Mouse (Mus musculus): Measurements from ENCODE around the gene Alcam. TPM values are rescaled to one million over a fixed set of nuclear protein-coding genes. Genes with fewer than 3 reads are reported as not detected.

Alcam gene
- polyA plus RNA-seq, 1 experiment from 2014 or later: 32.8 TPM

DNA sequence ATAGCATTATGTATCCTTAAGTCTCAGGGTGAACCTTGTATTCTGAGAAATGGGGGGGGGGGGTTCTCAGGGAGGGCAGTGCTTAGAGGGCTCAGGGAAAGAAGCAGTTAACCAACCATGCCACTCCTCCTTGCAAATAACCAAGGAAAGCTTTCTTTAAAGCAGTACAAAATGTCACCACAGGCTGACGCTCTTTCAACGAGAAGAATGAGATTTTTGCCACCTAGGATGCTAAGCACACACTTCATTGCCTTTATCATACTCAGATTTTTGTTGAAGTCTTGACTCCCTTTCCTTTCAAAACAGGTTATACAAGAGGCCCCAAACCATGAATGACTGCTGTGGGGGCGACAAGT is 4.0 kb downstream of the Alcam start:
- peak overlapping the region; percentile 55 for H3K9ac ChIP-seq (ENCODE audit: low read depth, low read length)
- H3K36me3 ChIP-seq (ENCODE audit: control insufficient read depth, insufficient read depth, low read length): no peaks in the 10 kb centered on the region
- H3K9me3 ChIP-seq (ENCODE audit: control insufficient read depth, low read length): no peaks in the 10 kb centered on the region
- H3K27me3 ChIP-seq (replicated peaks; ENCODE audit: control insufficient read depth, insufficient read depth, low read length): peaks cover 34% of the 10 kb centered on the region
- peak overlapping the region; percentile 66 for H3K4me3 ChIP-seq (ENCODE audit: low read depth, low read length)
- H3K4me1 ChIP-seq (replicated peaks; ENCODE audit: control insufficient read depth, insufficient read depth, low read length): no peaks in the 10 kb centered on the region; the same call in 1 of the 2 replicates
- ATAC-seq (replicated peaks; ENCODE audit: low FRiP score) (no peak), DNase-seq (ENCODE audit: low spot score) (no peak)
- no peak overlapping the region for H3K27ac ChIP-seq (ENCODE audit: low read depth, low read length)
- WGBS: 6% methylated on average over 3 of the region's 3 CpGs
- H3K4me2 ChIP-seq: peak overlapping the region; percentile 83

DNA sequence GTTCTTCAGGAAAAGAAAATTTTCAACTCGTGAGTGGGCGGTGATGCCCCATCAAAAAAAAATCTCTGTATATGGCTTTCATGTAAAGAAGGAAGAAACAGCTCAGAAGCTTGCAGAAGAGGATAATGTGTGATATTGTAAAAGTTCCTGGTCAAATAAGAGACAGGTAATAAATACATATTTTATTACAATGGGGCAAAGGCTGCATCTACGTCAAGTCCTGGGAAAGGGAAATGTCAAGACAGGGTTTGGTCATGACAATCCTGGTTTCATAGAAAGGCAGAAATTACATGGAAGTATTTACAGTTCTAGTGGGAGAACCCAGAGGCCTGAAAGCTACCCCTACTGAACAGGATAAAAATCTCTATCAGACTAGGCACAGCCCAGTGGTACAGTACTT is 7.9 kb downstream of the Alcam start:
- Histone ChIP-seq H3K36me3 (ENCODE audit: control insufficient read depth, insufficient read depth, low read length) (no peaks in the 10 kb centered on the region), H3K4me2 (no peak overlapping the region), H3K4me1 (replicated peaks; ENCODE audit: control insufficient read depth, insufficient read depth, low read length) (no peaks in the 10 kb centered on the region), H3K4me3 (ENCODE audit: low read depth, low read length) (no peak overlapping the region), H3K27me3 (replicated peaks; ENCODE audit: control insufficient read depth, insufficient read depth, low read length) (peaks cover 12% of the 10 kb centered on the region), H3K9ac (ENCODE audit: low read depth, low read length) (no peak overlapping the region), H3K9me3 (ENCODE audit: control insufficient read depth, low read length) (no peaks in the 10 kb centered on the region), H3K27ac (ENCODE audit: low read depth, low read length) (no peak overlapping the region)
- ATAC-seq (replicated peaks; ENCODE audit: low FRiP score) (no peak), DNase-seq (ENCODE audit: low spot score) (no peak)
- 94% methylated on average over 3 of the region's 3 CpGs for WGBS

DNA sequence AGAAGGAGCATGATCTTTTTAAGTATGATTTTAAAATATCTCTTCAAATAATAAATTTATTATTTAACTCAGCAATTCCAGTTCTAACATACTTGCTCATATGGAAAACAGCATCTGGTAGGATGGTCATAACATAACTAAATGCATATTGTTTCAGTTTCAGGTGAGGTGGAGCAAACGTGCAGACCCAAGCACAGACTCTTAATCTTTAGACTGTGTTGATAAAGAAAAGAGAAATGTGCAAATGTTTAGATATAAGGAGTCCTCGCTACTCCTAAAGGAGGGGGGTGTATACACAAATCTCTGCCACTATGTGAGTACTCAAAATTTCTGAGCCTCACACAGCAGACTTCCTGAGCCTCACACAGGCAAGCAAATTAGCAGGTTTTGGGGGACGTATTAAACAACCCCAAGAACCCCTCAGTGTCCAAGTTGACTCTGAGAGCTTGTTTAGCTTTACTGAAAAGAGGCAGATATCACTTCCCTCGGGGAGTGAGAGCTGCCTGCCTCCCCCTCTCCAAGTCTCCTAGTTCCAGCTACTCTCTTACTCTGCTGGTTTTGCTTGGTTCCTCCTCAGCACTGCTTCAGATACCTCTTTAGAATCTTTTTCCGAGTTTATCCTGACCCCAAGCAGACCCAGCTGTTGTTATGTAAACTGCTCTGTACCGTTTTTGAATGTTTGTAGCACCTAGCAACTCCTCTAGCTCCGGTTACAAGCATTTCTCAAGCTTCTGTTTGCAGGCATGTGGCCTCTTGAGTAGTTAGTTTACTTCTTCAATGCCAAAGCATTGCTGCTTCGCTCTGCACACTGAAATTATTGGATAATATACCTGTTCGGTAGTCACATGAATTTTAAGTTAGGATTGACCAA is 10.0 kb downstream of the Alcam start:
- WGBS: 45% methylated on average over 9 of the region's 9 CpGs
- Histone ChIP-seq H3K9ac (ENCODE audit: low read depth, low read length) (no peak overlapping the region), H3K4me1 (replicated peaks; ENCODE audit: control insufficient read depth, insufficient read depth, low read length) (no peaks in the 10 kb centered on the region), H3K27ac (ENCODE audit: low read depth, low read length) (no peak overlapping the region), H3K27me3 (replicated peaks; ENCODE audit: control insufficient read depth, insufficient read depth, low read length) (no peaks in the 10 kb centered on the region), H3K4me2 (no peak overlapping the region), H3K36me3 (ENCODE audit: control insufficient read depth, insufficient read depth, low read length) (no peaks in the 10 kb centered on the region), H3K4me3 (ENCODE audit: low read depth, low read length) (no peak overlapping the region), H3K9me3 (ENCODE audit: control insufficient read depth, low read length) (no peaks in the 10 kb centered on the region)
- DNase-seq (ENCODE audit: low spot score) (no peak), ATAC-seq (replicated peaks; ENCODE audit: low FRiP score) (no peak)

DNA sequence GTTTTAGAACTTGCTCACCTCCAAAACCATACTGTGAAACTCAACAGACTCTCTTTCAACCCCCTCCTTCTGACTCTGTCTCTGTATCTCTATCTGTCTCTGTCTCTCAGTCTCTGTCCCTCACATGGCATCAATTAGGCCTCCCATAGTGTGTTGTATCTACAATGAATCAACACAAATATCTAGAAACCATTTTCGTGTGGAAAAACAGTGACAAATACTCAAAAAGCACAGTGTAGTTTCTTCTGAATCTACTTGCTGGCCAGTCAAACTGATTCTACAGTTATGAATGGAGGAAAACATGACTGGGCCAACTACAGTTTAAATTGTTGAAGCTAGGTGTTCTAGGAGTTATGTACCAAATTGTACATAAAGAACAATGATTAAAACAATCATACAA is 10.8 kb downstream of the Alcam start:
- Histone ChIP-seq H3K9ac (ENCODE audit: low read depth, low read length) (no peak overlapping the region), H3K4me1 (replicated peaks; ENCODE audit: control insufficient read depth, insufficient read depth, low read length) (no peaks in the 10 kb centered on the region), H3K27me3 (replicated peaks; ENCODE audit: control insufficient read depth, insufficient read depth, low read length) (no peaks in the 10 kb centered on the region), H3K4me3 (ENCODE audit: low read depth, low read length) (no peak overlapping the region), H3K36me3 (ENCODE audit: control insufficient read depth, insufficient read depth, low read length) (no peaks in the 10 kb centered on the region), H3K4me2 (no peak overlapping the region), H3K27ac (ENCODE audit: low read depth, low read length) (no peak overlapping the region), H3K9me3 (ENCODE audit: control insufficient read depth, low read length) (no peaks in the 10 kb centered on the region)
- WGBS: 55% methylated on average over 1 of the region's 1 CpGs
- DNase-seq (ENCODE audit: low spot score) (no peak), ATAC-seq (replicated peaks; ENCODE audit: low FRiP score) (no peak)

DNA sequence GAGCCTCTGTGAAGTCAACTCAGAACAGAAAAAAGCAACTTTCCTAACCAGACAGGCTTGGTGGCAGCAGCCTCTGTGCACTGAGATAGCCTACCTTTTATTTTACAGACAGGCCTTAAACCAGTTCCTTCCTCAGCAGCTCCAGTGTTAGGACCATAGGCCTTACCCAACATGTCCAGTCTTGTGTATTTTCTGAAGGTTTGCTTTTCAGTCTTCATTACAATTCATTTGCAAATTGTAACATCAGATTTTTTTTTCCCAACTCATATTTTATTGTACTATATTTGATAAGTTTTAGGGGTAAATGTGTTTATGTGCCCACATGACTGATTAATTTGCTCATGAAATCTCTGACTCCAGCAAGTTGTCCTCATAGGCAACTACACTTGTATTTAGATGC is 14.3 kb downstream of the Alcam start:
- Histone ChIP-seq H3K9me3 (ENCODE audit: control insufficient read depth, low read length) (no peaks in the 10 kb centered on the region), H3K36me3 (ENCODE audit: control insufficient read depth, insufficient read depth, low read length) (no peaks in the 10 kb centered on the region), H3K9ac (ENCODE audit: low read depth, low read length) (no peak overlapping the region), H3K4me2 (no peak overlapping the region), H3K27me3 (replicated peaks; ENCODE audit: control insufficient read depth, insufficient read depth, low read length) (no peaks in the 10 kb centered on the region), H3K4me1 (replicated peaks; ENCODE audit: control insufficient read depth, insufficient read depth, low read length) (no peaks in the 10 kb centered on the region), H3K4me3 (ENCODE audit: low read depth, low read length) (no peak overlapping the region), H3K27ac (ENCODE audit: low read depth, low read length) (peak overlapping the region; percentile 43)
- DNase-seq (ENCODE audit: low spot score) (no peak), ATAC-seq (replicated peaks; ENCODE audit: low FRiP score) (no peak)

DNA sequence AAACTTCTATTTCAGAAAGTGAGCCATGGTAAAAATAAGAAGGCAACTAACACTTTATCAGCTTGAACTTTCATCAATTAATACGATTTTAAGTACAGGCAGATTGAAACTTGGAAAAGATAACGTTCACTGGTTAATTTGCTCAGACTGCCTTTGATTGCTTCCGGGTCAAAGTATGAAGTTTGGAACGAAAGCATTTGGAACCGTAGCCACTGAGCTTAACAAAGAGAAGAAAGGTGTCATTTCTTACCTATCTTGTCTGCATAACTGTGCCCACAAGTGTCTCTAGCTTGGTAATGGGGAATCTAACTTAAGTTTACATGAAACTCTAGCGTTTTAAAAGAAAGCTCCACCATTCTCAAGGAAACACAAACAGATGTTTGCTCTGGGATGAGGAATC is 14.9 kb downstream of the Alcam start:
- ATAC-seq (replicated peaks; ENCODE audit: low FRiP score) (no peak), DNase-seq (ENCODE audit: low spot score) (no peak)
- no peak overlapping the region for H3K4me3 ChIP-seq (ENCODE audit: low read depth, low read length)
- WGBS: 57% methylated on average over 6 of the region's 6 CpGs
- no peaks in the 10 kb centered on the region for H3K9me3 ChIP-seq (ENCODE audit: control insufficient read depth, low read length)
- H3K4me2 ChIP-seq: no peak overlapping the region
- H3K9ac ChIP-seq (ENCODE audit: low read depth, low read length): no peak overlapping the region
- H3K36me3 ChIP-seq (ENCODE audit: control insufficient read depth, insufficient read depth, low read length): no peaks in the 10 kb centered on the region
- no peaks in the 10 kb centered on the region for H3K27me3 ChIP-seq (replicated peaks; ENCODE audit: control insufficient read depth, insufficient read depth, low read length)
- H3K27ac ChIP-seq (ENCODE audit: low read depth, low read length): peak overlapping the region; percentile 43; the same call in 1 of the 2 replicates
- no peaks in the 10 kb centered on the region for H3K4me1 ChIP-seq (replicated peaks; ENCODE audit: control insufficient read depth, insufficient read depth, low read length)

DNA sequence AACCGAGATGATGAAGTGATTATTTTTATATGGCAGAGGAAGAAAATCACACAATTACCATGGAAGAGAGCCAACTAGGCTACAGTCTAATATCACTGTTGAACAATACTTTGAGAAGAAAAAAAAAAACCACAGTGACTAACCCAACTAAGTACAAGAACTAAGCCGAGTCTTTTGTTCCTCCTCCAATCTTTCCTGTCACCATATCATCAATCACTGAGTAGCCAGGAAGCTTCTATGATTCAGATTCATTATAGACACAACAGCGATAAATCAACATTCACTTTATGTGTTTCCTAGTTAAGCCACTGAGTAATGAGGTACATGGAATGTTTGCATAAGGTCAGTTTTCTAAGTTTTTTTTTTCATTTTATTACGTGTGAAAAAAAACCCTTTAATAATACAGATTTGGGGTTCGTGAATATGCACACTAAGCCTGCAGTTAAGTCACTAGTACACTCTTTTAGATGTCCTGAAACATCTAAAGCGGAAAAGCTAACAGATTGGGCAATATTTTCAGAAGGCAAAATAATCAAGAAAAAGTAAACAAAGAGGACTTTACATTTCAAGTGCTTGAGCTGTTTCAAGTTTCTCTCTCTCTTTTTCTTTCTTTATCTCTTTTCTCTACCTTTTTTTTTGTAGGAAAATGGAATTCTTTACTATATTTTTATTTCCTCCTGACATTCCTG is 15.5 kb downstream of the Alcam start:
- H3K4me2 ChIP-seq: no peak overlapping the region
- no peak overlapping the region for H3K27ac ChIP-seq (ENCODE audit: low read depth, low read length)
- H3K9ac ChIP-seq (ENCODE audit: low read depth, low read length): no peak overlapping the region
- no peak overlapping the region for H3K4me3 ChIP-seq (ENCODE audit: low read depth, low read length)
- no peaks in the 10 kb centered on the region; the same call in 1 of the 2 replicates for H3K4me1 ChIP-seq (replicated peaks; ENCODE audit: control insufficient read depth, insufficient read depth, low read length)
- H3K27me3 ChIP-seq (replicated peaks; ENCODE audit: control insufficient read depth, insufficient read depth, low read length): no peaks in the 10 kb centered on the region
- 60% methylated on average over 6 of the region's 6 CpGs for WGBS
- no peaks in the 10 kb centered on the region for H3K9me3 ChIP-seq (ENCODE audit: control insufficient read depth, low read length)
- ATAC-seq (replicated peaks; ENCODE audit: low FRiP score) (no peak), DNase-seq (ENCODE audit: low spot score) (no peak)
- H3K36me3 ChIP-seq (ENCODE audit: control insufficient read depth, insufficient read depth, low read length): no peaks in the 10 kb centered on the region

DNA sequence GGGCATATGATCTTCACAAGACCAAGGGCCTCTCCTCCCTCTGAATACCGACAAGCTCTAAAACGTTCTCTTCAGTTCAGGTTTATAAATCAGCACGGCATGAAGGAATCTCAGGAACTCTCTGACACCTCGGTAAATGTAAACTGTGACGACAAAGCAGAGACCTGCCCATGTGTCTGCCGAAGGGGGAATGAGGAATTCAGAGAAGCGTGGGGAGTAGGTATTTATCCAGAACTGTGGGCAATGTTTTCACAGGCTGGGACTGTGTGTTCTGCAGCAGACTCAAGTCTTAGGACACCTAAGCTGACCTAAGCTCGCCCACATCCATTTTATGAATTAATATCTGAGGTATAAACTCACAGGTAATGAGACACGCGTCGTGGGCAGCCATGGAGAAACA is 20.7 kb downstream of the Alcam start:
- Histone ChIP-seq H3K9ac (ENCODE audit: low read depth, low read length) (no peak overlapping the region), H3K4me2 (no peak overlapping the region), H3K9me3 (ENCODE audit: control insufficient read depth, low read length) (no peaks in the 10 kb centered on the region), H3K4me1 (replicated peaks; ENCODE audit: control insufficient read depth, insufficient read depth, low read length) (no peaks in the 10 kb centered on the region; the same call in 1 of the 2 replicates), H3K27me3 (replicated peaks; ENCODE audit: control insufficient read depth, insufficient read depth, low read length) (no peaks in the 10 kb centered on the region), H3K27ac (ENCODE audit: low read depth, low read length) (no peak overlapping the region), H3K36me3 (ENCODE audit: control insufficient read depth, insufficient read depth, low read length) (no peaks in the 10 kb centered on the region), H3K4me3 (ENCODE audit: low read depth, low read length) (no peak overlapping the region)
- DNase-seq (ENCODE audit: low spot score) (no peak), ATAC-seq (replicated peaks; ENCODE audit: low FRiP score) (no peak)
- WGBS: 53% methylated on average over 11 of the region's 11 CpGs

DNA sequence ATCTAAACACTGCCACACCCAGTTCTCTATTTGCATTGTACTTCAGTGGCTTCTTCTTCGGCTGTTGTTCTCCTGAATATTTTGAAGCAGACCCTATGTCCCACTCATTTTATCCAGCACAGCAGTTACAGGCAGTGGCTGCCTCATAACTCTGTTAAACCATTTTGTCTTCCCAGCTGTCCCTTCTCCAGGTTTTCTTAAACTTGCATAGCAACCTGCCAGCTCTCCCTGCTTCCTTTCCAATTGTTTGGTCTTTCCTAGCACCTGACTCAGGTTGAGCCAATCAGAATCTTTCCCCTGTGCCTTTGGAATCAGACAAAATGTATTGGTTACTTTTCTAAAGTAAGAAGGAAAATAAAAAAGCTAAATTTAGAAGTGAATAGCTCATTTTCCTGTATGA is 21.8 kb downstream of the Alcam start:
- no peaks in the 10 kb centered on the region for H3K9me3 ChIP-seq (ENCODE audit: control insufficient read depth, low read length)
- no peak overlapping the region for H3K9ac ChIP-seq (ENCODE audit: low read depth, low read length)
- no peak for DNase-seq (ENCODE audit: low spot score)
- no peaks in the 10 kb centered on the region for H3K27me3 ChIP-seq (replicated peaks; ENCODE audit: control insufficient read depth, insufficient read depth, low read length)
- H3K27ac ChIP-seq (ENCODE audit: low read depth, low read length): no peak overlapping the region
- H3K36me3 ChIP-seq (ENCODE audit: control insufficient read depth, insufficient read depth, low read length): no peaks in the 10 kb centered on the region
- no peak for ATAC-seq (replicated peaks; ENCODE audit: low FRiP score)
- no peaks in the 10 kb centered on the region; the same call in 1 of the 2 replicates for H3K4me1 ChIP-seq (replicated peaks; ENCODE audit: control insufficient read depth, insufficient read depth, low read length)
- no peak overlapping the region for H3K4me3 ChIP-seq (ENCODE audit: low read depth, low read length)
- WGBS: 85% methylated on average over 1 of the region's 1 CpGs
- H3K4me2 ChIP-seq: no peak overlapping the region
